Mouse (Mus musculus) CH12F3 (cell line): Measurements from ENCODE around the gene Nova2.

Experiments used
- in situ Hi-C: fragments of 300-500 bp; cut with MboI; formaldehyde crosslinking; loops from 2 replicates; pipeline ENCODE4 v1.14.3; 2020; ENCODE audit warnings: low sequenced_read_pairs

The Nova2 gene

DNA sequence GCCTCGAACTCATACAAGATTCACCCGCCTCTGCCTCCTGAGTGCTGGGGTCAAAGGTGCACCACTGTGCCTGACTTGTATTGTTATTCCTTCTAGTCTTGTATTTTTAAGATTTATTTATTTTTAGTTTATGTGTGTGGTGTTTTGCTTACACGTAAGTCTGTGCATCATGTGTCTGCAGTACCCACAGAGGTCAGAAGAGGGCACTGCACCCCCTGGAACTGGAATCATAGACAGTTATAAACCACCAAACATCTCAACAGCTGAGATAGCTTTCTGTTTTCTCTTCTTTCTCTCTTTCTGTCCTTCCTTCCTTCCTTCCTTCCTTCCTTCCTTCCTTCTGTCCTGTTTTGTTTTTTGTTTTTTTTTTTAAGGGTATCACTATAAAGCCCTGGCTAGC is 45.3 kb downstream of the Nova2 start:
- in situ Hi-C loops, result no loop called here

DNA sequence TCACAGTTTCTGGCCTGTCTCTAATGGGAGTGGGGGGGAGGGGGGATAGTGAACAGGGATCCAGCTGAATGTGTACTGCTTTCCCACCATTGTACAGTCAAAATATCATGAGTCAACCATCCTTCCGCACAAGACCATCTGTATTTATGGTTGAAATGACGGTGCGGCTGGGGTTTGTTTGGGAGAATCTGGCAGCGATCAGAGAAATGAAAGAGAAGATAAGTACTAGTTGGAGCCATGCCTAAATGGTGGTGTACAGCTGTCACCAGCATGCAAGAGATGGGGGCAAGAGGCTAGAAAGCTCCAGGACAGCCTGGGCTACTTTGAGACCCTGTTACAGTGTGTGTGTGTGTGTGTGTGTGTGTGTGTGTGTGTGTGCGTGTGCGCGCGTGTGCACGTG is 52.7 kb downstream of the Nova2 start:
- in situ Hi-C loops, result no loop called here

DNA sequence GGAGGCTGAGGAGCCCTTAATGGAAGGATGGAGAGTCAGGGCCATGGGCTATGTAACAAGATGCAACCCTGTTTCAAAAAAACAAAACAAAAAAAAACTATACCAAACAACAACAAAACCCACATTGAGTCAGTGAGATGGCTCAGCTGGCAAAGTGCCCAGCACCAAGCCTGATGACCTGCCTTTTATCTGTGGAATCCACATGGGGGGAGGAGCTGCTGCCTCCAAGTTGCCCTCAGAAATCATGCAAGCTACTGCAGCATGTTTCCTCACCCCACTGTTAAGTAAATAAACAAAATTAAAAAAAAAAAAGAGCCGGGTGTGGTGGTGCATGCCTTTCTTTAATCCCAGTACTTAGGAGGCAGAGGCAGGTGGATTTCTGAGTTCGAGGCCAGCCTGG is 60.8 kb downstream of the Nova2 start:
- in situ Hi-C loops, result no loop called here

DNA sequence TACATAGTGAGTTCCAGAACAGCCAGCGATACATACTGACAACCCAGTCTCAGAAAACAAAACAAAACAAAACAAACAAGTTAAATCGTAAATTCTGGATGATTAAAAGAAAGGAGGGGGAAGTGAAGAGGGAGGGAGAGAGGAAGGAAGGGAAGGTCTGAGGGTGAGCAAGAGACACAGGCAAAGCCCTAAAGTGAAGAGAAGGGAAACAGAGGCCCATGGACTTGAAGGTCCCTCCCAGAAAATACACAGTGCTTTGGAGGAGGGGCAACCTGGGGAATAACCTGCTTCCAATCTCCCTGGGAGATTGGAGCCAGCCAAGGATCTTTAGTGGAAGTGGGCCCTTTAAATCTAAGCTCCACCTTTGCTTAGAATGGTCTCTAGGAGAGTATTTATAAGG is 61.4 kb downstream of the Nova2 start, which contains the start of gene Nanos2:
Nanos2 (plus strand) TSS at position 301 of the 400 bp plus-strand sequence.
- in situ Hi-C loops, result no loop called here

DNA sequence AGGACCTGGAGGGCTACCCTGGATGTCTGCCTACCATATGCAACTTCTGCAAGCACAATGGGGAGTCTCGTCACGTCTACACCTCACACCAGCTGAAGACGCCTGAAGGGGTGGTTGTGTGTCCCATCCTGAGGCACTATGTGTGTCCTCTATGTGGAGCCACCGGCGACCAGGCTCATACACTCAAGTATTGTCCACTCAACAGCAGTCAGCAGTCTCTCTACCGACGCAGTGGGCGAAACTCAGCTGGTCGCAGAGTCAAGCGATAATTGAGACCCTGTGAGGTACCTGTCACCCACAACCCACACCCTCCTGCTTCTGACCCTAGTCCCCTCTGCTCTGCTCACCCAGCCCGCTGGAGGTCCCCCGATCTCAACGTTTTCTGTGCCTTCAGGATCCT is 62.1 kb downstream of the Nova2 start:
- in situ Hi-C loops, result no loop called here

DNA sequence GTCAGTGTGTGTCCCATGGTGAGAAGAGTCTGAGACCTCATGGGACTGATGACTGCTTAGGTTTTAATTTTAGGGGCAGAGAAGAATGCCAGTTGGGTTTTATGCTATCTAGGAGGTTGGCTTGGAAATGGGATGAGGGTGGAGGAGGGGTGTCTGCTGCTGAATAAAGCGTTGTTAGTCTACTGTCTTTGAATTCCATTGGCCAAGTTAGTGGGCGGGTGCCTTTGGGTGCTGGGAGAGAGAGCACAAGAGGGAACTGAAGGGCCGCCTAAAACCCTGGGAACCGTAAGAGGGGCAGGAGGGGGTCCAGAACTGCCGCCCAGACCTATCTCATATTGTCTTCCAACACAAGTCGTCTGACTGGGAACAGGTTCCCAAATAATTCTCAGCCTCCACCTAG is 63.1 kb downstream of the Nova2 start:
- in situ Hi-C loops, result no loop called here

DNA sequence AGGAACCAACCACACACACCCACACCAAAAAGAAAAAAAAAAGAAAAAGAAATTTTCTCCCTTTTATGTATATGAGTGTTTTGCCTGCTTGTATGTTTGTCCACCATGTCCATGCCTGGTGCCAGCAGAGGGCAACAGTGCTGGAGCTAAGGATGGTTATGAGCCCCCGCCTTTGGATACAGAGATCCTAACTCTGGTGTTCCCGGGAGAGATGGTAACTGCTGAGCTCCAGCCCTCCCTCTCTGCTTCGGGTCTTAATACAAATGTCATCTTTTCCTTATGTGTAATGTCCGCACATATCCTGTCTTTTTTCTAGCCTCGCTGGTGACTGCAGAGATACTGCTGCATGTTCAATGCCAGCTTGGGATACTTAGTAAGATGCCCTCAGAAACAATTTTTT is 64.3 kb downstream of the Nova2 start:
- in situ Hi-C loops, result loop anchor here (10.0 kb wide), 1 partner anchor 95 kb away; no protein-coding TSS in a partner anchor

DNA sequence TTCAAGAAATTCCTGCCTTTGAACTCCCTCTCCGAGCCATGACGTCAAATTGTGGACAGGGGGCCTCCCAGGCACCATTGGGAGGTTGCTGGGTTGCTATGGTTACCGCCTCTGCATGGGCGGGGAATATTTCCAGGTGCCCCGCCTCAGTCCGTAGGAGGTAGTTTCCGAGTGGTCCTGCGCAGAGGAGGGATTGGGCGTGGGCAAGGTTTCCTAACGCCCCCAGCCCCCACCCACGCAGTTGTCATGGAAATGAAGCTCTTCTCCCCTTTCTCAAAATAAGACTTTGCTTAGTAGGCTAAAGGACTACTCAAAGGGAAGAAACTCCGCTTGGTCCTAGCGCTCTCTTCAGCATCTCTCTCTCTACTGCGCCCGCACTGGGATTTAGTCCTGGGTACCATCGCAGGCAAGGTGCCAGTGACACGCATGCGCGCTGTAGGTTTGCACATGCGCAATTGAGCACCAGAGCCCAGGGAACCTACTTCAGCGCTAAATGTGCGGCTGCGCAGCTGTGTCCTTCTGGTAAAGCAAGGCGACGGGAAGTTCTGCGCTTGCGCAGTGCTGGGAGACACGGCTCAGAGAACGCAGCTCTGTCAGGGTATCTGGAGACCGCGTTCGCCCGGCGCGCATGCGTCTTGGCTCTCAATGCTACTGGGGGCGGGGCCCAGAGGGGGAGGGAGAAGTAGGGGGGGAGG is 65.1 kb downstream of the Nova2 start, which contains the start of gene Mypop:
Mypop (plus strand) TSS at position 645 of the 695 bp plus-strand sequence.
- in situ Hi-C loops, result loop anchor here (10.0 kb wide), 1 partner anchor 96 kb away; no protein-coding TSS in a partner anchor

DNA sequence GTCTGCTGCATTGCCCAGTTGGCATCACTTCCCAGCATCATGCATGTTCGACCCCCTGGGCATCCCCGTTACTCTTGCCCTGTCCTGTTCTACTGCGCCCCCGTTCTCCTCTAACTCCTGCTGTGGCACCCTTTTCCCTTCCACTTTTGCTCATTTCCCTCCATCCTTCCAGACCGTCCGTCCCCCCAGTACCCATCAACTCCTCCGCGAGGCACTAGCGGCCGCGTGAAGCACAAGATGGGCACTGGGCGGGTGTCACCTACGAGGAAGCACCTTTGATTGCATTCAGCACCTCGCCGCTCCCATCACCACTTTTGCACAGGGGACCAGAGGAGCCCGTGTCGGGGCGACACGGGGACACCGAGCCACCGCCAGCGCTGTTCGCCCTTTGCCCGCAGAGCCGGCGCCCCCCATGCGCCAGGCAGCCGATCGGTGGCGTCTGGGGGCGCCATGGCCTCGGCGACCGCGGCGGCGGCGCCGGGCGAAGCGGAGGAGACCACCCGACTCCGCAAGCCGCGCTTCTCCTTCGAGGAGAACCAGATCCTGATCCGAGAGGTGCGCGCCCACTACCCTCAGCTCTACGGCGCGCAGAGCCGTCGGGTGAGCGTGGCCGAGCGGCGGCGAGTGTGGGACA is 66.1 kb downstream of the Nova2 start:
- in situ Hi-C loops, result loop anchor here (10.0 kb wide), 1 partner anchor 97 kb away; no protein-coding TSS in a partner anchor

DNA sequence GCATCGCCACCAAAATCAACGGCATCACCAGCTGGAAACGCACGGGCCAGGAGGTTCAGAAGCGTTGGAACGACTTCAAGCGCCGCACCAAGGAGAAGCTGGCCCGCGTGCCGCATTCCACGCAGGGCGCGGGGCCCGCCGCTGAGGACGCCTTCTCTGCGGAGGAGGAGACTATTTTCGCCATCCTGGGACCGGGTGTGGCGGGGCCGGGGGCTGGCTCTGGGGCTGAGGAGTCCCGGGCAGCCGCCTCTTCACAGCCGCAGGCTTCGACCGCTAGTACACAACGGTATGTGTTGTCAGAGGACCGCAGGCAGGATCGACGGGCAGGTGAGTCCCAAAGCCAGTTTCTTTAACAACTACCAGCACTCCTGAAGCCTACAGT is 66.6 kb downstream of the Nova2 start:
- in situ Hi-C loops, result loop anchor here (10.0 kb wide), 1 partner anchor 97 kb away; no protein-coding TSS in a partner anchor

DNA sequence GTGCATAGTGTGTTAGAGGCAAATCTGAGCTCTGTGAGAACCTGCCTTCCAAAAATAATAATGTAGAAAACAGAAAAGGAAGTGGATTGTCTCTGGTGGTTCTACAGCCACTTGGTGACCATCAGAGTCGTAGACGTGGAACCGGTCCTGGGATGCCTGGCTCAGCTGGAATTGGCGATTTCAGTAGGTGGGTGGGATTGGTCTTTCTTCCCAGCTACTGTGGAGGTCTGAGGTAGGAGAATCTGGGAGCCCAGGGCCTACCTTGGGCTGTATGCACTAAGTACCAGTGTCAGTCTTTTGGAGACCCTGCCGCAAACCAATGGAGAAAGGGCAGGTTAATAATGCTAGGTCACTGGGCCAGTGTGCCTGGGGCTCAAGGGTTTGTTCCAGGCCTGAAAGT is 67.3 kb downstream of the Nova2 start:
- in situ Hi-C loops, result loop anchor here (10.0 kb wide), 1 partner anchor 98 kb away; no protein-coding TSS in a partner anchor

DNA sequence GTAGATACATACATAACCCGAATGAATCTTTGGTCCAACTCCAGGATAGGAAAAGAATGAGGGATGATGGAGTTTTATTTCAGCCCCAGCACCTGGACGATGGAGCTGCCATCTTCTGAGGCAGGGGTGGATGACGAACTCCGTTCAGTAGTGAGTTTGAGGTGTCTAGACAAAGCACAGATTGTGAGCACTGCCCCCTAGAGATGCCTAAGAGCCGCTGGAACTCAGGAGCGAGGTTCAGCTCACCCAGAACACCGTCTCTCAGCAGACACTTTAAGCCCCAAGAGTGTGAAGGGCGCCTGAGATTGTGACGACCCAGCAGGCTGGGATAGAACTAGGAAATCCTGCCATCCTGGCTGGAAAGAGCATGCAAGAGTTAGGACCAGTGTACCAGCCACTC is 73.1 kb downstream of the Nova2 start:
- in situ Hi-C loops, result loop anchor here (10.0 kb wide), 1 partner anchor 104 kb away; no protein-coding TSS in a partner anchor

DNA sequence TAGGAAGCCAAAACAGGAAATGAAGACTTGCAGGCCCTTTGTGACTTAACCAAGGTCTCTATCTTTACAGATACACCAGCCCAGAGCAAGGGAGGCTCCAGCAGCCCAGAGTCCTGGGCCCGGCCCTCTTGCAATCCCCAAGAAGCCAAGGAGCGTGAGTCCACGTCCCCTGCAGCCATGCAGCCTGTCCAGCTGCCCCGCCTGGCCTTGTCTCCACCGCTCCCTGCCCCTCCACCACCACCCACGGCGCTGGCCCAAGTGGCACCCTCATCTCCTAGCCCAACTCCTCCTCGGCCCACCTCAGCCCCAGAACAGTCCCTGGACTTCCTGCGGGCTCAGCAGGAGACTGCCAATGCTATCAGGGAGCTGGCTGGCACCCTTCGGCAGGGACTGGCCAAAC is 74.7 kb downstream of the Nova2 start:
- in situ Hi-C loops, result no loop called here

DNA sequence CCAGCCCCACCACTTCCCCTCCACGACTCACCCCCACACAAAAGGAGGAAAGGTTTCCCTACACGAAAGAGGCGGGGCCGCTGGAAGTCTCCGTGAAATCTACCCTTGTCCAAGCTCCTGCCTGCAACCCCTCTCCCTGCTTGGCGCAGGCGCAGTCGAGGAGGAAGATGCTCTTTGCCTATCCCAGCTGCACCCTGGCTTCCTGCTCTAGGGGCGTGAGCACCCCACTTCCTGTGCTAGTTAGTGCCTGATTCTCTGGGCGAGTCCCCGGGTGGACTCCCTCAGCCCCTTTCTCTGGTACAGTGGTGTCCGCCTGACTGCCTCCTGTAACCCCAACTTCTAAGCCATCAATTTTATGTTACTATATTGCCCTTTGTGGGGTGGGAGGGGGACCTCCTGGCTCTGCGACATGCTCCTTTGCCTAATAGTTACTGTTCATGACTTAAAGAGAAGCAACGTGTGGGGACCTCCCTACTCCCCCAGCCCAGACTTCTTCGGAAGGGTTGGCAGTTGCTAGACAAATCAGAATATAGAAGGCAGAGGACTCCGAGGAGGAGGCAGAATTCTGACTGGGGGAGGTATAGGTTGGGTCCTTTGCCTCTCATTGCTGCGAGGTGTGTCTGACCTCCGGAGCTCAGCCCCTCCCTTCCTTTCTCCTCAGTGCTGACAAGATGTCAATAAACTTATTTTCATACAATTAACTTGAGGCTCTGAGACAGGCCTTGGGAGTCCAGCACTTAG is 75.5 kb downstream of the Nova2 start:
- in situ Hi-C loops, result no loop called here

DNA sequence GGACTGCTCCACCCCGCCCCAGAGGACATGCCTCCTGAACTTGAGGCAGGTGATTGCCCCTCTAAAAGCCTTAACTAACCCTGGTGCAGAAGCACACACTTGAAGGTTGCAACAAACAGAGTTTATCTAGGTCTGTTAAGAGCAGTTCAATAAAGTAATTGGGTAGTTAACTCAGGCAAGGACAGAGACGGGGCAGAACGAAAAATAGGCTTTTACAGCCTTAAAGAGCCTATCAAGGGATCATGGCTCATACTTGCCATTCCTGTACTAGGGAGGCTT is 76.1 kb downstream of the Nova2 start:
- in situ Hi-C loops, result no loop called here

DNA sequence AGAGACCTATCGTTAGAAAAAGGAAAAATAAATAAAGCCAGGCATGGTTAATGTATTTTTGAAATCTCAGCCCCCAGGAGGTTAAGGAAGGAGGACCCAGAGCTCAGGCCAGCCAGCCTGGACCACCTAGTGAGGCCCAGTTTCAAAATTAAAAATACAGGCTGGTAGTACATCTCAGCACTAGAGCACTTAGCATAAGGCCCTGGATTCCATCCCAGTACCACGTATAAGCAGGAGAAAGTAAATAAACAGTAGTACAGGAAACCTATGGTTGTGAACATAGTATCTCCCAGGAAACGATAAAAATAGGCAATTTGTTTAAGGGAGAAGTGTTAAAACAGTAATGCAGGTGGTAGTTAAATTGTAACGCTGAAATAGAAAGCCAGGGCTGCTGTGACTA is 76.4 kb downstream of the Nova2 start:
- in situ Hi-C loops, result no loop called here

DNA sequence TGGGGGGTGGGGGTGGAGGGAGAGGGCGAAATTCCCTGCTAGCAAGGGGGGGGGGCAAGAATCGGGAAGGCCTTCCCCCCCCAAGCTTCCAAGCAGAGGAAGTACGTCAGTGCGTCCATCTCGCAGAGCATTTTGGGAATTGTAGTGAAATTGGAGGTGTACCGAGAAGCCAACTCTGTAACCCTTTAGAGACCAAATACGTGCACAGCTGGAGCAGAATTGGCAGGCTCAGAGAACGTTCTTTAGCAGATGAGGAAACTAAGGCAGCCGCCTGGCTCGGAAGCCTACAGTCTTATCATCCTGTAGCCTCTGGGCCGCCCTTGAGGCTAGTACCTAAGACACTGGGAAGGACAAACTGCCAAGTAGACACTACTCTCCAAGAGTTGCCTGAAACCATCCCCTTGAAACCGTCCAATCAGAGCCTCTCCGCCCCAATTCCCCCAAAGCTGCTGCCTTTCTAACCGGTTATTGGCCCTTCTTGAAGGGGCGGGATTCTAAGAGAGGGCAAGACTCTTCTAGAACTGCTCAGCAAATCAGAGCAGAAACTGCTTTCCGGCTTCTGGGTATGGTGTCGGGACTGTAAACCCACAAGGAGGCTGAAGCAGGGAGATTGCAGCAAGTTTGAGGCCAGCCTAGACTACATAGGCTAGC is 77.3 kb downstream of the Nova2 start:
- in situ Hi-C loops, result no loop called here

DNA sequence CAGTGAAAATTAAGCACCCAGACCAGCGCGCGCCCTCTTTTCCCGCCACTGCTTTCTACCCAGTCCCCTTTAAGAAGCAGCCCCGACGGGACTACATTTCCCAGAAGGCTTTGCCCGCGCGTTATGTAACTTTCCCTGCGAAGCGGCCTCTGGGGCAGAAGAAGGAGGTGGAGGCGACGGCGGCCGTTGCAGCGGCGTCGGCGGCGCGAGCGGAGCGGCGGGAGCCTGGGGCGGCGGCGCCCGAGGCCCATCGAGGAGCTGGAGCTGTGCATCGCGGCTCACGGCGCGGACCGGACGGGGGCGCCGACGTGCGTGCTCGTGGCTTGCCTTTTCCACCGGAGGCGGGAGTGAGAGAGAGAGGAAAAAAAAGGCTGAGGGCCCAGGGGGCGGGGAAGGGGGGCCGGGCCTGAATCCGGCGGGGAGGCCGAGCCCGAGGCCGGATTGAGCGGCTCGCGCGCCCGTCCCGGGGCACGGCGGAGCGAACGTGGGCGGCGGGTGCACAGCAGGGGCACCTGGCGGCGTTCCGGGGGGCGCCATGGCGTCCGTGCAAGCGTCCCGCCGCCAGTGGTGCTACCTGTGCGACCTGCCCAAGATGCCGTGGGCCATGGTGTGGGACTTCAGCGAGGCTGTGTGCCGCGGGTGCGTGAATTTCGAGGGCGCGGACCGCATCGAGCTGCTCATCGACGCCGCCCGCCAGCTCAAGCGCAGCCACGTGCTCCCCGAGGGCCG is 78.4 kb downstream of the Nova2 start, which contains the start of gene Irf2bp1:
Irf2bp1 (plus strand) TSS at position 143 of the 729 bp plus-strand sequence.
- in situ Hi-C loops, result no loop called here

DNA sequence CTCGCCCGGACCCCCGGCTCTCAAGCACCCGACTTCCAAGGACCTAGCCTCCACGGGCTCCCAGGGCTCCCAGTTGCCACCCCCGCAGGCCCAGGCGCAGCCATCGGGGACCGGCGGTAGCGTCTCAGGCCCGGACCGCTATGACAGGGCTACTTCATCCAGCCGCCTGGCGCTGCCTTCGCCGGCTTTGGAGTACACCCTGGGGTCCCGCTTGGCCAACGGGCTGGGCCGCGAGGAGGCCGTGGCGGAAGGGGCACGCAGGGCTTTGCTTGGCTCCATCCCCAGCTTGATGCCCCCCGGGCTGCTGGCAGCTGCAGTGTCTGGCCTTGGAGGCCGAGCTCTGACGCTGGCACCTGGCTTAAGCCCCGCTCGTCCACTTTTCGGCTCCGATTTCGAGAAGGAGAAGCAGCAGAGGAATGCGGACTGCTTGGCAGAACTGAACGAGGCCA is 79.0 kb downstream of the Nova2 start:
- in situ Hi-C loops, result no loop called here

DNA sequence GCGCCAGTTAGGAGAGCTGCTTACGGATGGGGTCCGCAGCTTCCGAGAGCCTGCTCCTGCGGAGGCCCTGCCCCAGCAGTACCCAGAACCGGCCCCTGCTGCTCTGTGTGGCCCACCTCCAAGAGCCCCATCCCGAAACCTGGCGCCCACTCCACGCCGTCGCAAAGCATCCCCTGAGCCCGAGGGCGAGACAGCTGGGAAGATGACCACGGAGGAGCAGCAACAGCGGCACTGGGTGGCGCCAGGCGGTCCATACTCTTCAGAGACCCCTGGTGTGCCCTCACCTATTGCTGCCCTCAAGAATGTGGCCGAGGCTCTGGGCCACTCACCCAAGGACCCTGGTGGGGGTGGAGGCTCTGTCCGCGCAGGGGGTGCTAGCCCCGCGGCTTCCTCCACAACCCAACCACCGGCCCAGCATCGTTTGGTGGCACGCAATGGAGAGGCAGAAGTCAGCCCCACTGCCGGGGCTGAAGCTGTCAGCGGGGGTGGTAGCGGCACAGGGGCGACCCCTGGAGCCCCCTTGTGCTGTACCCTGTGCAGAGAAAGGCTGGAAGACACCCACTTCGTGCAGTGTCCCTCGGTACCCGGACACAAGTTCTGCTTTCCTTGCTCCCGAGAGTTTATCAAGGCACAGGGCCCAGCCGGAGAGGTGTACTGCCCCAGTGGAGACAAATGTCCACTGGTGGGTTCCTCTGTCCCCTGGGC is 79.9 kb downstream of the Nova2 start:
- in situ Hi-C loops, result no loop called here
